Mouse (Mus musculus) embryonic fibroblast, embryonic 13.5 days (primary cell): ENCODE data around the gene Foxa3.

Source experiments
- CTCF ChIP-seq: IDR thresholded peaks from 2 replicates; pipeline ENCODE4 v1.5.1; 2011; ENCODE audit warnings: mild to moderate bottlenecking, control low read depth, low read length, moderate library complexity, borderline replicate concordance; ENCODE audit not compliant: insufficient read depth
- POLR2A ChIP-seq: IDR thresholded peaks from 2 replicates; pipeline ENCODE4 v1.6.1; 2011; ENCODE audit warnings: low read depth, mild to moderate bottlenecking, control low read depth, low read length, moderate library complexity

DNA sequence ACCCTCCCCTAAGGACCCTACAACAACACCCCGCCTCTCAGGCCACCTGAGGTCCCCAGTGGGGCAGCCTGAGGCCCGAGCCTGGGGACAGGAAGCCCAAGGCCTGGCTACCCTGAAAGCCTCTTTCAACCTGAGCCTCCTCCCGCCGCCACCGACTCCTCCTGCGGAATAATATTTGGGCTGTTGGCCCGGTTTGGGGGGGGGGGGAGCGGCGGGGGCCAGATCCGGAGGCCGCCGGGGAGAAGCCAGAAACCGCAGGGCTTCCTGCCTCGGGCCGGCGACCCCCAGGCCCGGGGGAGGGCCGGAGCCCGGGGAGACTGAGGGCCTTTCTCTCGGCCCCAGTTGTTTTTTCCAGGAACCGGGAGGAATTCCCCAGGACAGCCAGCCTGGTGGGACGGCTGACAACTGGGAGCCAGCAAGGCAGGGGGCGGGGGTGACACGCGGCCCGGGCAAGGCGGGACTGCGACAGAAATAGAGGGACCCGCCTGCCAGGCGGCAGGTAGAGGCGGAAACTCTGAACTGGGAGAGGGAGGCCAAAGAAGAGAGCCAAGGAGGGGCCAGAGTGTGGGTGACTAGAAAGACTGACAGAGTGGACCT, 11.2 kb downstream of the Foxa3 start:
- TF ChIP-seq POLR2A (no peak), CTCF (no peak)
